Mouse (Mus musculus): ENCODE measurements at regions not wholly inside any gene's neighbourhood (a gene's known extent, or its start where the extent isn't known, plus 50 kb on each side); places are given as distances from the start of the nearest gene placed in this dataset.

DNA sequence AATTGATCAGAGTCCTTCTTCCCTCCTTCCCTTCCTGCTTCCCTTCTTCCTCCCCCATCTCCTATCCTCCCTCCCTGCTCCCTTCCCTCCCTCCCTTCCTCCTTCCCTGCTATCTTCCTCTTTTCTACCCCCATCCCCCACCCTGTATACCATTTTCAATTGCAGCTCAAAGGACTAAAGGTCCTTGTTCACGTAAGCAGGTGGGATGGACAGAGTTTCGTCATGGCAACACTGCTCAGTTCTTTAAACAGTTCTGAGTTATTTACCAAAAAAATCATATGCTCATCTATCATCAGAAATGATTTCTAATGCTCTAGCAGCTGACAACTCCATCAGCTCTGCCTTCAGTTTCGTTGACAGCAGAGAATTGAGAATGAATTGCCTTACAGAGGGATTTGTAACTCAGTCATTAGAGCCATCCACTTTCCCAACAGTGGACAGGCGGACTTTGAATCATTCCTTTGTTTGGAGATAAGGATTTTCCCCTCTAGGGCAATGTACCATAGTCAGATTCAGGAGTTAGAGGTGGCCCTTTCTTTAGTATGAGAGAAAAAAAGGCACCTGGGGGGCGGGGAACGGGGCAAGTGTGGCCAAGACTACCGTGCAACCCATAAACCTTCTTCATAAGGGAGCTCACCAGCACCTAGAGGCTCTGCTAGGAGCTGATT lies 113.7 kb upstream of the Lrig1 start:
- Histone ChIP-seq H3K36me3 (ENCODE audit: control insufficient read depth, insufficient read depth, low read length) (no peaks in the 10 kb centered on the region), H3K4me2 (ENCODE audit: low read length) (no peak overlapping the region), H3K27me3 (replicated peaks; ENCODE audit: control insufficient read depth, insufficient read depth, low read length) (no peaks in the 10 kb centered on the region), H3K4me1 (replicated peaks; ENCODE audit: control insufficient read depth, insufficient read depth, low read length) (peaks cover 10% of the 10 kb centered on the region), H3K4me3 (ENCODE audit: low read depth, low read length) (no peak overlapping the region), H3K27ac (ENCODE audit: low read depth) (no peak overlapping the region), H3K9ac (ENCODE audit: low read length) (no peak overlapping the region), H3K9me3 (ENCODE audit: control insufficient read depth, low read length) (no peaks in the 10 kb centered on the region)
- ATAC-seq (replicated peaks; ENCODE audit: low FRiP score, low TSS enrichment, low read depth) (no peak), DNase-seq (ENCODE audit: low spot score) (no peak)
- 54% methylated on average over 7 of the region's 7 CpGs for WGBS

- ATAC-seq (replicated peaks; ENCODE audit: low FRiP score, low TSS enrichment, low read depth) (no peak), DNase-seq (ENCODE audit: low spot score) (no peak)
- Histone ChIP-seq H3K9me3 (ENCODE audit: control insufficient read depth, low read length) (no peaks in the 10 kb centered on the region), H3K4me3 (ENCODE audit: low read depth, low read length) (no peak overlapping the region), H3K9ac (ENCODE audit: low read length) (no peak overlapping the region), H3K27ac (ENCODE audit: low read depth) (no peak overlapping the region), H3K4me2 (ENCODE audit: low read length) (no peak overlapping the region), H3K36me3 (ENCODE audit: control insufficient read depth, insufficient read depth, low read length) (no peaks in the 10 kb centered on the region), H3K4me1 (replicated peaks; ENCODE audit: control insufficient read depth, insufficient read depth, low read length) (peaks cover 5% of the 10 kb centered on the region; the same call in 1 of the 2 replicates), H3K27me3 (replicated peaks; ENCODE audit: control insufficient read depth, insufficient read depth, low read length) (no peaks in the 10 kb centered on the region)
- WGBS, result 50% methylated on average over 4 of the region's 4 CpGs
Measured at GRCm38 (mm10) chr6:94811846-94812245, 111.9 kb upstream of the Lrig1 start.

DNA sequence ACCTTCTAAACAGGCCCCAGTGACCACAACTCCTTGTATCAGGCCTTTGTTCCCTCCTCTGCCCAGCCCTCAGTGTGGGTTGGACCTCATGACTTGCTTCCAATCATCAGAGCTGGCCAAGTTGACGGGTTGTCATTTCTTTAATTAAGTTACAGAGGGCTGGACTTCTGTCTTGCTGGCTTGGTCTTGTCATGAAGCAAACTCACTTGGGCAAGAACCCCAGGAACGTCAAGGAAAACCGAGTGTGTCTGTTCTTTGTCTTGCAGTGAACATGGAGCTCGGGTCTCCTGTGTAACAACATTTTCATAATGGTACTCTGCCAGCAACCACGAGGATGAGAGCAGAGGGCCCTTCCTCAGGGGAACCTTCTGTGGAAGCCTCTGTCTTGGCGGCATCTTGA lies 107.3 kb upstream of the Lrig1 start:
- Histone ChIP-seq H3K36me3 (ENCODE audit: control insufficient read depth, insufficient read depth, low read length) (no peaks in the 10 kb centered on the region), H3K4me3 (ENCODE audit: low read depth, low read length) (no peak overlapping the region), H3K9me3 (ENCODE audit: control insufficient read depth, low read length) (no peaks in the 10 kb centered on the region), H3K9ac (ENCODE audit: low read length) (no peak overlapping the region), H3K27ac (ENCODE audit: low read depth) (no peak overlapping the region), H3K4me1 (replicated peaks; ENCODE audit: control insufficient read depth, insufficient read depth, low read length) (no peaks in the 10 kb centered on the region; the same call in 1 of the 2 replicates), H3K4me2 (ENCODE audit: low read length) (no peak overlapping the region), H3K27me3 (replicated peaks; ENCODE audit: control insufficient read depth, insufficient read depth, low read length) (no peaks in the 10 kb centered on the region)
- WGBS, result 55% methylated on average over 6 of the region's 6 CpGs
- no peak for ATAC-seq (replicated peaks; ENCODE audit: low FRiP score, low TSS enrichment, low read depth)
- no peak for DNase-seq (ENCODE audit: low spot score)

DNA sequence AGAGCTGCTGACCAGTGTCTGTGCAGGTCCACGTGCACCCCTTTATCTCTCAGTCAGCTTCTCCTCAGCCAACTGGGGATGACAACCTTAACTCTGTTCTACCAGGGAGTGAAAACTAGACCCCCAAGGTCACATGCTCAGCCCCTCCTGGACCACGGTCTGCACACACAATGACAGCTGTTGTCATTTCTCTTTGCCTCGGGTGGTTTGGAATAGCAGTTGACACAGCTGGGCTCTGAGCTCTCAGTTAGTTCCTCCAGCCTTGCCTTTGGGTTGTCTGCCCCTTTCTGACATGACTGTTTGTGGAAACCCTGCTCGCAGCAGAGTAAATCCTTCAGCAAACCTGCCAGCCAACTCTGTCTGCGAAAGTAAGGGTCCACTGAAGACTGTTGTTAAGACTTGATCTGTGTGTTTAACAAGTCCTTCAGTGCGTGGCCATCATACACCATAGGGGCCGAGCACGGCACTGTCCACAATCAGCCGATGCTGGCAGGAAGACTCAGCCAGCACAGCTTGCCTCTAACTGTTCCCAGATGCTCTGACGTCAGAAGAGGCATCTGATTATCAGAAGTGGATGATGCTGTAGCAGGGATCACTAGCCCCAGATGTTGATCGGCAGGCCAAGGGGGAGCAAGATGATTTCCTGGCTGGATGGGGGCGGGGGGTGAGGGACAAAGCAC lies 106.7 kb upstream of the Lrig1 start:
- H3K4me2 ChIP-seq (ENCODE audit: low read length), result no peak overlapping the region
- no peak overlapping the region for H3K4me3 ChIP-seq (ENCODE audit: low read depth, low read length)
- H3K9me3 ChIP-seq (ENCODE audit: control insufficient read depth, low read length), result no peaks in the 10 kb centered on the region
- H3K27ac ChIP-seq (ENCODE audit: low read depth), result no peak overlapping the region
- H3K27me3 ChIP-seq (replicated peaks; ENCODE audit: control insufficient read depth, insufficient read depth, low read length), result no peaks in the 10 kb centered on the region
- peaks cover 4% of the 10 kb centered on the region; the same call in 1 of the 2 replicates for H3K4me1 ChIP-seq (replicated peaks; ENCODE audit: control insufficient read depth, insufficient read depth, low read length)
- no peak overlapping the region for H3K9ac ChIP-seq (ENCODE audit: low read length)
- no peaks in the 10 kb centered on the region for H3K36me3 ChIP-seq (ENCODE audit: control insufficient read depth, insufficient read depth, low read length)
- DNase-seq (ENCODE audit: low spot score) (no peak), ATAC-seq (replicated peaks; ENCODE audit: low FRiP score, low TSS enrichment, low read depth) (no peak)
- WGBS, result 54% methylated on average over 12 of the region's 12 CpGs

DNA sequence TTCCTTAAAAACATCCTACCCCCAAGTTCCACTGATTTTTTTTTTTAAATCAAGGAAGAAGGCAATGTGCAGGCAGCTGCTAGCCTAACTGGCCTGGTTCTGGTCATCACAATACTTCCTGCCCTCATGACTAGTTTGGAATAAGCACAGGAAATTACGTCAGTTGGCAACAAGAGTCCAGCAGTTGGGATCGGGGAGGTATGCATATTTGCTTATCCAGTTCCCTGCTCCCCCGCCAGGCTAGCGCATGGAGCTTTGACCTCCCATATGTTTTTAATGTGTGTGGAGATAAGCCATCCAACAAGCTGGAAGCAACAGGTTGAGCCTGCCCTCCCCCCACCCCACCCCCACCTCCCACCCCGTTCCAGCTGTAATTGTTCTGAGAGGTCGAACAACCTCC lies 105.7 kb upstream of the Lrig1 start:
- DNase-seq (ENCODE audit: low spot score), result no peak
- Histone ChIP-seq H3K4me1 (replicated peaks; ENCODE audit: control insufficient read depth, insufficient read depth, low read length) (peaks cover 8% of the 10 kb centered on the region; the same call in 1 of the 2 replicates), H3K9ac (ENCODE audit: low read length) (no peak overlapping the region), H3K9me3 (ENCODE audit: control insufficient read depth, low read length) (no peaks in the 10 kb centered on the region), H3K27ac (ENCODE audit: low read depth) (no peak overlapping the region), H3K4me3 (ENCODE audit: low read depth, low read length) (no peak overlapping the region), H3K27me3 (replicated peaks; ENCODE audit: control insufficient read depth, insufficient read depth, low read length) (no peaks in the 10 kb centered on the region), H3K4me2 (ENCODE audit: low read length) (no peak overlapping the region), H3K36me3 (ENCODE audit: control insufficient read depth, insufficient read depth, low read length) (no peaks in the 10 kb centered on the region)
- 35% methylated on average over 6 of the region's 6 CpGs for WGBS
- ATAC-seq (replicated peaks; ENCODE audit: low FRiP score, low TSS enrichment, low read depth), result no peak

- Histone ChIP-seq H3K36me3 (ENCODE audit: control insufficient read depth, insufficient read depth, low read length) (no peaks in the 10 kb centered on the region), H3K9ac (ENCODE audit: low read length) (no peak overlapping the region), H3K27me3 (replicated peaks; ENCODE audit: control insufficient read depth, insufficient read depth, low read length) (no peaks in the 10 kb centered on the region), H3K4me1 (replicated peaks; ENCODE audit: control insufficient read depth, insufficient read depth, low read length) (peaks cover 8% of the 10 kb centered on the region; the same call in 1 of the 2 replicates), H3K27ac (ENCODE audit: low read depth) (no peak overlapping the region), H3K9me3 (ENCODE audit: control insufficient read depth, low read length) (no peaks in the 10 kb centered on the region), H3K4me3 (ENCODE audit: low read depth, low read length) (no peak overlapping the region), H3K4me2 (ENCODE audit: low read length) (no peak overlapping the region)
- ATAC-seq (replicated peaks; ENCODE audit: low FRiP score, low TSS enrichment, low read depth), result no peak
- WGBS, result 64% methylated on average over 10 of the region's 10 CpGs
- no peak for DNase-seq (ENCODE audit: low spot score)
Measured at GRCm38 (mm10) chr6:94804284-94804815, 104.4 kb upstream of the Lrig1 start.

DNA sequence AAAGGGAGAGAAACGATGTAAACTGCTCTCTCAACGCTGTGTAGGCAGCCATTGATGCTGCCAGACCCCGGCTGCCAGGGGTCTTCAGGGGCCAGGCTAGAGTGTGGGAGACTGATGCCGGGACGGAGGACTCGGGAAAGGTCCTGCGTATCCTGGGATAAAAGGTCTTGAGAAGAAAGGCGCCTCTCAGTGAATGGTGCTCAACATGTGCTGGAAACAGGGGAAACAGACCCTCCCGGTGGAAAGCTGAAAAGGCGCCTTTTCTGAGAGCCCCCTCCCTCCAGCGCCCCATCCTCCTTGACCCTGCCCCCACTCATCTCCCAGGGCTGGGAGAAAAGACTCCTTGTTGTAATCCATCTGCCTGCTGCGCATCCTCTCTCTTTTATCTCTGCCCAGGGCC lies 101.1 kb upstream of the Lrig1 start:
- WGBS, result 21% methylated on average over 12 of the region's 12 CpGs
- Histone ChIP-seq H3K36me3 (ENCODE audit: control insufficient read depth, insufficient read depth, low read length) (no peaks in the 10 kb centered on the region), H3K9ac (ENCODE audit: low read length) (no peak overlapping the region), H3K27me3 (replicated peaks; ENCODE audit: control insufficient read depth, insufficient read depth, low read length) (no peaks in the 10 kb centered on the region), H3K4me2 (ENCODE audit: low read length) (peak overlapping the region; percentile 37), H3K4me3 (ENCODE audit: low read depth, low read length) (no peak overlapping the region), H3K4me1 (replicated peaks; ENCODE audit: control insufficient read depth, insufficient read depth, low read length) (peaks cover 8% of the 10 kb centered on the region; the same call in 1 of the 2 replicates), H3K9me3 (ENCODE audit: control insufficient read depth, low read length) (0 out of 2 replicates have a peak, but pooled peaks cover 6% of the 10 kb centered on the region), H3K27ac (ENCODE audit: low read depth) (peak overlapping the region; percentile 34; the same call in 1 of the 2 replicates)
- peak; percentile 39; the same call in 1 of the 2 replicates for ATAC-seq (replicated peaks; ENCODE audit: low FRiP score, low TSS enrichment, low read depth)
- no peak for DNase-seq (ENCODE audit: low spot score)

- Histone ChIP-seq H3K27me3 (replicated peaks; ENCODE audit: control insufficient read depth, insufficient read depth, low read length) (no peaks in the 10 kb centered on the region), H3K4me3 (ENCODE audit: low read depth, low read length) (no peak overlapping the region), H3K4me1 (replicated peaks; ENCODE audit: control insufficient read depth, insufficient read depth, low read length) (peaks cover 8% of the 10 kb centered on the region; the same call in 1 of the 2 replicates), H3K9me3 (ENCODE audit: control insufficient read depth, low read length) (0 out of 2 replicates have a peak, but pooled peaks cover 6% of the 10 kb centered on the region), H3K4me2 (ENCODE audit: low read length) (no peak overlapping the region), H3K27ac (ENCODE audit: low read depth) (peak overlapping the region; percentile 69), H3K9ac (ENCODE audit: low read length) (no peak overlapping the region), H3K36me3 (ENCODE audit: control insufficient read depth, insufficient read depth, low read length) (no peaks in the 10 kb centered on the region)
- ATAC-seq (replicated peaks; ENCODE audit: low FRiP score, low TSS enrichment, low read depth) (peak; percentile 57; the same call in 1 of the 2 replicates), DNase-seq (ENCODE audit: low spot score) (no peak)
- 49% methylated on average over 4 of the region's 4 CpGs for WGBS
Measured at GRCm38 (mm10) chr6:94798545-94799211, 98.7 kb upstream of the Lrig1 start.

All from intestine, embryonic 14.5 days (tissue).